Mouse (Mus musculus): ENCODE data around the gene Dvl1.

GRCm38 (mm10) chr4:155803340-155804041 lies 43.7 kb upstream of the Dvl1 start:
- TF ChIP-seq MAFK (IDR thresholded peaks at IDR 0.05; ENCODE audit: insufficient read depth, low read depth, low read length) (no peak), ZC3H11A (IDR thresholded peaks at IDR 0.05; ENCODE audit: borderline replicate concordance, low read depth, low read length) (no peak), ZNF384 (IDR thresholded peaks at IDR 0.05; ENCODE audit: low read depth, low read length) (no peak)

Data from ES-E14 (cell line).